Mouse (Mus musculus) stomach, embryonic 15.5 days (tissue): ENCODE data around the gene Cep63. TPM values are rescaled to one million over a fixed set of nuclear protein-coding genes. Genes with fewer than 3 reads are reported as not detected.

Experiments used
- ATAC-seq: fragments of 200-750 bp; cut with Nextera tagmentation; 2 replicates; pipeline ENCODE4 v1.8.0; 2017; ENCODE audit warnings: low read depth, moderate number of reproducible peaks, moderate TSS enrichment; ENCODE audit not compliant: insufficient read depth, low FRiP score
- H3K27ac ChIP-seq: fragments of 300-500 bp; sonication (generic); 2 replicates; pipeline ENCODE4 v1.5.1; 2015; ENCODE audit warnings: mild to moderate bottlenecking, inconsistent platforms
- H3K27me3 ChIP-seq: fragments of 300-500 bp; sonication (generic); replicated peaks from 2 replicates; pipeline ENCODE4 v1.6.1; 2015; ENCODE audit warnings: inconsistent platforms
- H3K36me3 ChIP-seq: fragments of 300-500 bp; sonication (generic); 2 replicates; pipeline ENCODE4 v1.6.1; 2015; ENCODE audit warnings: inconsistent platforms
- H3K4me1 ChIP-seq: fragments of 300-500 bp; sonication (generic); 2 replicates; pipeline ENCODE4 v1.6.1; 2015; ENCODE audit warnings: inconsistent platforms
- H3K4me2 ChIP-seq: fragments of 300-500 bp; sonication (generic); 2 replicates; pipeline ENCODE4 v1.6.1; 2015; ENCODE audit warnings: mild to moderate bottlenecking, inconsistent platforms
- H3K4me3 ChIP-seq: fragments of 300-500 bp; sonication (generic); replicated peaks from 2 replicates; pipeline ENCODE4 v1.5.1; 2015; ENCODE audit warnings: inconsistent platforms
- H3K9ac ChIP-seq: fragments of 300-500 bp; sonication (generic); 2 replicates; pipeline ENCODE4 v1.6.1; 2015; ENCODE audit warnings: inconsistent platforms
- H3K9me3 ChIP-seq: fragments of 300-500 bp; sonication (generic); 2 replicates; pipeline ENCODE4 v1.6.1; 2016; ENCODE audit warnings: inconsistent platforms
- WGBS: fragments of 180-500 bp; shearing (Covaris S2); methylation state at CpG from one replicate; pipeline ENCODE4 v1.1.7; 2015; 5-methylcytosine and 5-hydroxymethylcytosine counted together
- polyA plus RNA-seq: library from polyadenylated mRNA; unstranded; fragments of >200 nt; fragmentation: Nextera tagmentation; extraction: Ambion mirVana; gene quantifications from 2 replicates; pipeline ENCODE4 v1.2.1, GENCODE M21; 2015

Gene Cep63
- polyA plus RNA-seq: 41.0 and 48.7 TPM in 2 replicates

- WGBS: under 1% methylated on average over 83 of the region's 84 CpGs
- Histone ChIP-seq H3K4me2 (peak within 1 kb of the TSS; percentile 71), H3K36me3 (no peaks in the 10 kb centered on the region), H3K4me3 (peak within 1 kb of the TSS; percentile 94), H3K9ac (peak within 1 kb of the TSS; percentile 99), H3K27me3 (no peaks in the 10 kb centered on the region), H3K9me3 (no peaks in the 10 kb centered on the region), H3K4me1 (peaks cover 14% of the 10 kb centered on the region), H3K27ac (peak within 1 kb of the TSS; percentile 97)
- ATAC-seq: peak; percentile 94
These were observed at the start of gene Cep63, which contains the start of gene Anapc13 for GRCm38 (mm10) chr9:102625983-102626838. TSS of gene Cep63 (minus strand) at chr9:102626534. TSS of gene Anapc13 (plus strand) at chr9:102626296.

GRCm38 (mm10) chr9:102675922-102676321 lies 49.6 kb upstream of the Cep63 start:
- Histone ChIP-seq H3K36me3 (no peaks in the 10 kb centered on the region), H3K4me3 (no peak overlapping the region), H3K4me2 (no peak overlapping the region), H3K27me3 (no peaks in the 10 kb centered on the region), H3K4me1 (peaks cover 8% of the 10 kb centered on the region), H3K9me3 (no peaks in the 10 kb centered on the region), H3K27ac (no peak overlapping the region), H3K9ac (no peak overlapping the region)
- ATAC-seq: no peak
- 73% methylated on average over 5 of the region's 5 CpGs for WGBS

GRCm38 (mm10) chr9:102673381-102673780 lies 47.0 kb upstream of the Cep63 start:
- ATAC-seq: no peak
- Histone ChIP-seq H3K36me3 (no peaks in the 10 kb centered on the region), H3K9ac (no peak overlapping the region), H3K4me2 (no peak overlapping the region), H3K4me3 (no peak overlapping the region), H3K27me3 (0 out of 2 replicates have a peak, but pooled peaks cover 2% of the 10 kb centered on the region), H3K9me3 (no peaks in the 10 kb centered on the region), H3K27ac (no peak overlapping the region), H3K4me1 (peaks cover 8% of the 10 kb centered on the region)
- WGBS: 57% methylated on average over 7 of the region's 7 CpGs

- H3K4me1 ChIP-seq: peaks cover 8% of the 10 kb centered on the region
- H3K9ac ChIP-seq: no peak overlapping the region
- ATAC-seq: no peak
- 0 out of 2 replicates have a peak, but pooled peaks cover 2% of the 10 kb centered on the region for H3K27me3 ChIP-seq
- no peak overlapping the region for H3K4me3 ChIP-seq
- WGBS: 82% methylated on average over 12 of the region's 12 CpGs
- no peaks in the 10 kb centered on the region for H3K9me3 ChIP-seq
- H3K36me3 ChIP-seq: no peaks in the 10 kb centered on the region
- no peak overlapping the region for H3K27ac ChIP-seq
- H3K4me2 ChIP-seq: no peak overlapping the region
These were observed 42.6 kb upstream of the Cep63 start for GRCm38 (mm10) chr9:102668906-102669305.

DNA sequence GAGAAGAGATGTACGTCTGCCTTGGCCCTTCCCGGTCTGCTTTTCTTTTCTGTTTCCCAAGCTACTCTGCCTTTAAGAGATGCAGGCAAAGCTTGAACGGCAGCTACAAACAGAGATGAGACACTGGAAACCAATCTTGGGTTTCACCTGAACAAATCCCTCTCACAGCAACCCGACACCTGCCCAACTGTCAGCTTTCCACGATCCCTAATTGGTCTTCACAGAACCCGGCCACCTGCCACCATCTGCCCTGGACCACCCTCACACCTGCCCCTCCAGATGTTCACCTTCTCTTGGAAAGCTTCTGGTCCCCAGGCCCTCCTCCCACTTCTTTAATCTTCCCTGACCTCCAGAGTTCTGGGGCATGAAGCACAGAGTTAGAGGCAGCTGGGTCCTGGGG lies 41.8 kb upstream of the Cep63 start:
- no peak for ATAC-seq
- H3K9ac ChIP-seq: no peak overlapping the region
- H3K9me3 ChIP-seq: no peaks in the 10 kb centered on the region
- no peak overlapping the region for H3K4me3 ChIP-seq
- no peak overlapping the region for H3K4me2 ChIP-seq
- peaks cover 8% of the 10 kb centered on the region for H3K4me1 ChIP-seq
- 37% methylated on average over 6 of the region's 6 CpGs for WGBS
- H3K27me3 ChIP-seq: 0 out of 2 replicates have a peak, but pooled peaks cover 2% of the 10 kb centered on the region
- H3K27ac ChIP-seq: no peak overlapping the region
- no peaks in the 10 kb centered on the region for H3K36me3 ChIP-seq

DNA sequence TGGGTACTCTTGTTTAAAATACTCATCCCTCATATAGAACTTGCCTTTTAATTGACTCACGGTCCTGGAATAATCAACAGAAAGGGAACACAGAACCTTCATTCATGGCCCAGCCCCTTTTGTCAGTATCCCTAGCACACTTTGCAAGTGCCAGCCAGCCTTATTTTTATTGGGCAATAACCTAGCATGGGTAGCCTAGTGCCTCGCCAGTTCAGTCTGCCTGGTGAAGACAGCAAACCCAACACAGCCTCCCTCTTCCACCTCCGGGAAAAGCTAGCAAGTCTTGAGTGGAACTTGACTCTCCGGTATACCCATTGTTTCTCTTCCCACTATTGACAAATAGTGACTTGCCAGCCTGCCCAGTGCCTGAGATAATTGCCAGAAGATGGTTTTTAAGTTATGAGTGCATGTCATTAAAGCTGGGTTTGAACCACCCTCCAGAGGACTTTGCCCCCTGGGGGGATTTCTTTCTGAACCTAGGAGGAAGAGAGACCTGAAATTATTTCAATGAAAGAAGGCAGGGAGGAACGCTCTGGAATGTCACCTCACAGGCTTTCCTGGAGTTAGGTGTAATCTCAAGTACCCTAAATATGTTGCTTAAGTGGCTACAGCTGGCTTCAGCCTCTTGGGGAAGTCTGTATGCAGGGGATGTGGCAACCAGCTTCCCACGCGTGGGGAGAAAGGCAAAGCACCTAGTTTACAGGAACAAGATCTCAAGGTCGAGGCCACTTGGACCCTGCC lies 30.2 kb upstream of the Cep63 start:
- WGBS: 57% methylated on average over 8 of the region's 8 CpGs

DNA sequence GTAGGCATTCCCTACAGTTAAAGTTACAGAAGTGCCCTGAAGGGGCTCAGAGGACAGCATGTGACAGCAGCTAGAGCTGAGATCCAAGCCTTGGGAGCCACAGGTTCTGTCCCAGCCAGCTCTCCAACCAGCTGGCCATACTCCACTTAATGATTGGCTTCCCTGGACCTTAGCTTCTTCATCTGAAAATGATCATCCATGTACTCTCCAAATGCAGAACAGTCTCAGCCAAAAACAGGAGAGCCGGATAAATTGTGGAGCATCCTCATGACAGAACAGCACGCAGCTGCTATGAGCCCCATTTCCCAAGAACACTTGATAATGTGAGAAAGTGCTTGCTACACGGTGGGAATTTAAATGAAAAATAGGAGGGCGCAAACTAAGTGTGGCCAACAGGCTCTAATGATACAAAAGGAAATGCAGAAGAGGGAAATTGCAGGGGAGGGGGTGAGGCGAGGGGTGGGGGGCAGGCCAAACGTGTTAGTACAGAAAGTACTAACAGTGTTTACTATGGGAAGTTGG lies 24.9 kb upstream of the Cep63 start:
- no peaks in the 10 kb centered on the region for H3K27me3 ChIP-seq
- no peak for ATAC-seq
- H3K9ac ChIP-seq: no peak overlapping the region
- peaks cover 26% of the 10 kb centered on the region; the same call in 1 of the 2 replicates for H3K4me1 ChIP-seq
- no peaks in the 10 kb centered on the region for H3K9me3 ChIP-seq
- peak overlapping the region; percentile 12; the same call in 1 of the 2 replicates for H3K27ac ChIP-seq
- H3K4me3 ChIP-seq: no peak overlapping the region
- H3K4me2 ChIP-seq: no peak overlapping the region
- H3K36me3 ChIP-seq: no peaks in the 10 kb centered on the region
- 51% methylated on average over 6 of the region's 6 CpGs for WGBS

More for the DNA sequence above, 30.2 kb upstream of the Cep63 start:
- Histone ChIP-seq H3K9ac (no peak overlapping the region), H3K27ac (no peak overlapping the region), H3K36me3 (no peaks in the 10 kb centered on the region), H3K4me2 (no peak overlapping the region), H3K4me3 (no peak overlapping the region), H3K27me3 (no peaks in the 10 kb centered on the region), H3K4me1 (peaks cover 4% of the 10 kb centered on the region; the same call in 1 of the 2 replicates), H3K9me3 (no peaks in the 10 kb centered on the region)
- no peak for ATAC-seq

GRCm38 (mm10) chr9:102650637-102651036 lies 24.3 kb upstream of the Cep63 start:
- H3K4me3 ChIP-seq: no peak overlapping the region
- no peaks in the 10 kb centered on the region for H3K9me3 ChIP-seq
- peak overlapping the region; percentile 12; the same call in 1 of the 2 replicates for H3K27ac ChIP-seq
- H3K9ac ChIP-seq: no peak overlapping the region
- ATAC-seq: no peak
- WGBS: 27% methylated on average over 7 of the region's 7 CpGs
- H3K27me3 ChIP-seq: no peaks in the 10 kb centered on the region
- no peaks in the 10 kb centered on the region for H3K36me3 ChIP-seq
- H3K4me2 ChIP-seq: no peak overlapping the region
- peaks cover 26% of the 10 kb centered on the region; the same call in 1 of the 2 replicates for H3K4me1 ChIP-seq

GRCm38 (mm10) chr9:102649917-102650527 lies 23.7 kb upstream of the Cep63 start:
- Histone ChIP-seq H3K4me2 (no peak overlapping the region), H3K27ac (peak overlapping the region; percentile 64; the same call in 1 of the 2 replicates), H3K27me3 (no peaks in the 10 kb centered on the region), H3K9ac (no peak overlapping the region), H3K36me3 (no peaks in the 10 kb centered on the region), H3K9me3 (no peaks in the 10 kb centered on the region), H3K4me1 (peaks cover 26% of the 10 kb centered on the region; the same call in 1 of the 2 replicates), H3K4me3 (no peak overlapping the region)
- peak; percentile 78 for ATAC-seq
- WGBS: 24% methylated on average over 17 of the region's 17 CpGs

GRCm38 (mm10) chr9:102647010-102647409 lies 20.7 kb upstream of the Cep63 start:
- WGBS: 74% methylated on average over 6 of the region's 6 CpGs
- no peaks in the 10 kb centered on the region for H3K9me3 ChIP-seq
- no peaks in the 10 kb centered on the region for H3K36me3 ChIP-seq
- H3K4me1 ChIP-seq: peaks cover 41% of the 10 kb centered on the region
- H3K27ac ChIP-seq: 0 out of 2 replicates have a peak overlapping the region, but pooled peaks have one; percentile 5
- H3K9ac ChIP-seq: no peak overlapping the region
- ATAC-seq: no peak
- H3K4me2 ChIP-seq: no peak overlapping the region
- no peak overlapping the region for H3K4me3 ChIP-seq
- H3K27me3 ChIP-seq: no peaks in the 10 kb centered on the region

- Histone ChIP-seq H3K4me2 (no peak overlapping the region), H3K27me3 (no peaks in the 10 kb centered on the region), H3K4me3 (no peak overlapping the region), H3K9me3 (no peaks in the 10 kb centered on the region), H3K36me3 (no peaks in the 10 kb centered on the region), H3K4me1 (peaks cover 36% of the 10 kb centered on the region), H3K9ac (no peak overlapping the region), H3K27ac (peak overlapping the region; percentile 95)
- WGBS: 62% methylated on average over 3 of the region's 3 CpGs
- no peak for ATAC-seq
These were observed 18.9 kb upstream of the Cep63 start for GRCm38 (mm10) chr9:102645119-102645695.
